Mouse (Mus musculus) embryonic facial prominence, embryonic 11.5 days (tissue): ENCODE data around the gene Hnrnpa1. TPM values are rescaled to one million over a fixed set of nuclear protein-coding genes. Genes with fewer than 3 reads are reported as not detected.
"Not testable (repeated sequence)": the region's sequence is repeated elsewhere in the genome, so short reads cannot be mapped to it uniquely, and the experiment has no call there.

Experiments
- ATAC-seq: fragments of 200-750 bp; cut with Nextera tagmentation; replicated peaks from 2 replicates; pipeline ENCODE4 v1.8.0; 2017; ENCODE audit warnings: low read depth; ENCODE audit not compliant: insufficient number of reproducible peaks, low FRiP score, low TSS enrichment
- DNase-seq: peaks from one replicate; pipeline ENCODE4 v3.0.0-alpha.2; 2015; ENCODE audit warnings: low spot score
- H3K27ac ChIP-seq: fragments of 300-500 bp; sonication (generic); replicated peaks from 2 replicates; pipeline ENCODE4 v1.5.1; 2014; ENCODE audit warnings: mild to moderate bottlenecking, low read depth, low read length, control low read depth
- H3K27me3 ChIP-seq: fragments of 300-500 bp; sonication (generic); 2 replicates; pipeline ENCODE4 v1.6.1; 2014; ENCODE audit warnings: mild to moderate bottlenecking, low read length, moderate library complexity, mixed read lengths; ENCODE audit not compliant: control insufficient read depth, insufficient read depth
- H3K36me3 ChIP-seq: fragments of 300-500 bp; sonication (generic); replicated peaks from 2 replicates; pipeline ENCODE4 v1.6.1; 2014; ENCODE audit warnings: low read depth, mild to moderate bottlenecking, low read length, moderate library complexity, mixed read lengths; ENCODE audit not compliant: control insufficient read depth, insufficient read depth
- H3K4me1 ChIP-seq: fragments of 300-500 bp; sonication (generic); 2 replicates; pipeline ENCODE4 v1.6.1; 2014; ENCODE audit warnings: low read length, mixed read lengths; ENCODE audit not compliant: control insufficient read depth, insufficient read depth
- H3K4me2 ChIP-seq: fragments of 300-500 bp; sonication (generic); 2 replicates; pipeline ENCODE4 v1.6.1; 2014; ENCODE audit warnings: low read depth, mild to moderate bottlenecking, control low read depth, low read length, moderate library complexity
- H3K4me3 ChIP-seq: fragments of 300-500 bp; sonication (generic); 2 replicates; pipeline ENCODE4 v1.5.1; 2014; ENCODE audit warnings: low read depth, low read length, control low read depth
- H3K9ac ChIP-seq: fragments of 300-500 bp; sonication (generic); replicated peaks from 2 replicates; pipeline ENCODE4 v1.6.1; 2014; ENCODE audit warnings: mild to moderate bottlenecking, control low read depth, low read length
- H3K9me3 ChIP-seq: fragments of 300-500 bp; sonication (generic); replicated peaks from 2 replicates; pipeline ENCODE4 v1.6.1; 2016; ENCODE audit warnings: mild to moderate bottlenecking, low read length, inconsistent platforms, mixed read lengths; ENCODE audit not compliant: control insufficient read depth
- WGBS: fragments of 180-500 bp; shearing (Covaris S2); extraction: QIAGEN DNeasy Blood & Tissue Kit; methylation state at CpG from one replicate; pipeline ENCODE4 v1.1.7; 2014; 5-methylcytosine and 5-hydroxymethylcytosine counted together
- polyA plus RNA-seq: library from polyadenylated mRNA; unstranded; fragments of >200 nt; fragmentation: Nextera tagmentation; extraction: Ambion mirVana; gene quantifications from 2 replicates; pipeline ENCODE4 v1.2.1, GENCODE M21; 2014

The Hnrnpa1 gene
- polyA plus RNA-seq, 1 experiment from 2014 or later: 1,483 TPM

DNA sequence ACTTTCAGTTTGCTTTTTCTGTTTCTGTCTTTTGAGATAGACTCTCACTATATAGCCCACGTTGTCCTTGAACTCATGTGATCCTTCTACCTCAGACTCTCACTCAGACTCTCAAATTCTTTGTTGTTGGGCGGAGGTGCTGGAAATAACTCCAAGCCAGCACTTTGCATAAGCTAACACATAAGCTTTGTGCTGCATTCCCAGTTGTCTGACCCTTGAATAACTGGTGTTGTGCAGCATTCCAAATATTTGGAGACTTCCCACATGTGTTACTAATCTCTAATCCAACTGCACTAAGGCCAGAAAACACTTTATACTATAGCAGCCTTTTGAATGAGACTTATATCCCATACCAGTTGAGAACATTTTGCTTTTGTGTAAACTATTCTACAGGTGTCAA, 11.3 kb upstream of the Hnrnpa1 start:
- Histone ChIP-seq H3K9ac (no peak overlapping the region), H3K4me3 (no peak overlapping the region), H3K36me3 (no peaks in the 10 kb centered on the region), H3K4me2 (no peak overlapping the region), H3K27me3 (no peaks in the 10 kb centered on the region), H3K27ac (no peak overlapping the region), H3K4me1 (no peaks in the 10 kb centered on the region), H3K9me3 (no peaks in the 10 kb centered on the region)
- ATAC-seq (no peak), DNase-seq (no peak)
- WGBS: 70% methylated on average over 2 of the region's 2 CpGs

DNA sequence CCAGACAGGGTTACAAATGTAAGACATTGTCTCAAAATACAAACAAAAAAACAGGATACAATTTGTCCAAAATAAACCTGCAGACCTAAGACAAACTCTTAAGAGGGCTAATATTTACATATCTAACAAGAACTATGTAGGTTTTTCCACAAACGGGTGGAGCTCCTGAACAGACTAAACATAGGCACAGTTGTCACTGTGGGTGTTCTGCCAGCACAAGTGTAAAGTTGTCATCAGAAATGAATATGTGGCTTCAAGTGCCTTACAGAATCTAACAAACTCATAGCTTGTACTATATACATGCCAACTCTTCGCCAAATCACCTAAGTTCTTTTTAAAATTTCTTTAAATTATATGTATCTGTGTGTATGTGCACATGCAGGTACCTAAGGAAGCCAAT, 7.1 kb upstream of the Hnrnpa1 start:
- whole genome bisulfite sequencing: 92% methylated on average over 2 of the region's 2 CpGs
- no peaks in the 10 kb centered on the region for H3K36me3 ChIP-seq
- no peak for DNase-seq

DNA sequence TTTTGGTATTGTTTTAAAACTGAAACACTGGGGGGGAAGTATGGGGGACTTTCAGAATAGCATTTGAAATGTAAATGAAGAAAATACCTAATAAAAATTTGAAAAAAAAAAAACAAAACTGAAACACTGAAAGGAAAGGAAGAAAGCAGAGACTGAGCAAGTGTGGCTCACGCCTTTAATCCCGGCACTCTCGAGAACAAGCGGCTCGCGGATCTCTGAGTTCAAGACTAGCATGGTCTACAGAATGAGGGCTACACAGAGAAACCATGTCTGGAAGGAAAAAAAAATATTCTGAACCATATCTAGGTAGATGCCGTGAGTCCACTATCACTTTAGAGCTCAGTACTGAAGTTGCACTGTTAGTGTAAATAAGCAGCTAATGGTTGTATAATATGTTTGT, 2.9 kb upstream of the Hnrnpa1 start:
- no peaks in the 10 kb centered on the region for H3K9me3 ChIP-seq
- H3K4me2 ChIP-seq: no peak overlapping the region
- no peaks in the 10 kb centered on the region for H3K27me3 ChIP-seq
- H3K27ac ChIP-seq: no peak overlapping the region
- no peak overlapping the region for H3K4me3 ChIP-seq
- no peaks in the 10 kb centered on the region for H3K4me1 ChIP-seq
- no peaks in the 10 kb centered on the region for H3K36me3 ChIP-seq
- H3K9ac ChIP-seq: no peak overlapping the region
- WGBS: 98% methylated on average over 7 of the region's 7 CpGs
- DNase-seq (no peak), ATAC-seq (no peak)

More for the DNA sequence above, 7.1 kb upstream of the Hnrnpa1 start:
- no peak overlapping the region for H3K4me3 ChIP-seq
- H3K4me1 ChIP-seq: no peaks in the 10 kb centered on the region
- no peak for ATAC-seq
- H3K27me3 ChIP-seq: no peaks in the 10 kb centered on the region
- no peak overlapping the region for H3K4me2 ChIP-seq
- no peaks in the 10 kb centered on the region for H3K9me3 ChIP-seq
- H3K9ac ChIP-seq: no peak overlapping the region
- no peak overlapping the region for H3K27ac ChIP-seq

DNA sequence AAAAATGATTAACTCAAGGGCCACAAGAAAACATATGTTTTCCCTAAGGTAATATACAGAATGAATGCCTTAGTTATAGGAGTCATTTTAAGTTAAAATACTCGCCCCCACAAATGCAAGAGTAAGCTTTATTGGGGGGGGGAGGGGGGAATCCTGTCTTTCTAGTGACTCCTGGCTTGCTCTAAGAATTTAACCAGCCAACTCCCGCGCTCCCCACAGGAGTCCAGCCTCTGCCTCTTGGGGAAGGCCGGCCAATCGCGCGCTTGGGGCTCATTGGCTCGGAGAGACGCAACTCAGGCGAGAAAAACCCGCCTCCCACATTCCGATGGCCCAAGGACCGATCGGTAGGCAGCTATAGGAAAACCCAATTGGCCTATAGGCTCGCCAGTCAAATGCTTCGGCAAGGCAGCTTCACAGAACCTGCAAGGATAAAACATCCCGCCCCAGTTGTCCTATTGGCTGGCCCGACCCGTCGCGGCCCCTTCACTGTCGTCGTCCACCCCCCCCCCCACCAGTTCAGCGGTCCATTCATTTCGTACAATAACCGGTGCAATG, 1.0 kb upstream of the Hnrnpa1 start:
- Histone ChIP-seq H3K4me2 (peak overlapping the region; percentile 47), H3K27me3 (no peaks in the 10 kb centered on the region), H3K4me1 (no peaks in the 10 kb centered on the region), H3K27ac (peak overlapping the region; percentile 91), H3K36me3 (peaks cover 10% of the 10 kb centered on the region), H3K4me3 (peak overlapping the region; percentile 74), H3K9ac (peak overlapping the region; percentile 63), H3K9me3 (no peaks in the 10 kb centered on the region)
- DNase-seq (peak; percentile 98), ATAC-seq (peak; percentile 93)
- WGBS: under 1% methylated on average over 26 of the region's 26 CpGs

DNA sequence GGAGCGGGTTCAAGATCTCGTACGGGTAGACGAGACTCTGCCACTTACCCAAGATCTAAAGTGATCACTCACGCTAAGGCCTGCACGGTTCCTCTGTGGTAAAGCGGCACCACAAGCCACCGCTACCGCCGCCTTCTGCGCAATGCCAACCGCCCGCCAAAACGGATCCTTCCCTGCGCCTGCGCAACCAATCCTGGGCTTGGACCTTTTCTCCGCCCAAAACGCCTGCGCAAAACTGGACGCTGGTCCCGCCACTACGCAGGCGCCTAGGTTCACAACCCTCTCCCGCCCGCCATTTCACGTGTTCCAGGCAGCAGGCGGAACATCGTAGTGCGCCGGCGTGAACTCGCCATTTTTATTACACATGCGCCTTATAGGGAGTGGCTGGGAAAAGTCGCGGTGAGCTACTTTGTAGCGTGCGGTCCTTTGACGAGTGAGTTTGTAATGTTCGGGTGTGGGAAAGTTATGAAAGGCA, 510 bp upstream of the Hnrnpa1 start, which contains the start of gene Cbx5:
TSS of gene Cbx5 (minus strand) at position 132 of the 475 bp plus-strand sequence.
- H3K4me2 ChIP-seq: peak within 1 kb of the TSS; percentile 47
- H3K9me3 ChIP-seq: no peaks in the 10 kb centered on the region
- peaks cover 10% of the 10 kb centered on the region for H3K36me3 ChIP-seq
- H3K9ac ChIP-seq: peak within 1 kb of the TSS; percentile 92
- H3K4me3 ChIP-seq: peak within 1 kb of the TSS; percentile 74
- DNase-seq: peak; percentile 97
- H3K27ac ChIP-seq: peak within 1 kb of the TSS; percentile 91
- peak; percentile 92 for ATAC-seq
- under 1% methylated on average over 39 of the region's 39 CpGs for WGBS
- no peaks in the 10 kb centered on the region for H3K27me3 ChIP-seq
- H3K4me1 ChIP-seq: no peaks in the 10 kb centered on the region

DNA sequence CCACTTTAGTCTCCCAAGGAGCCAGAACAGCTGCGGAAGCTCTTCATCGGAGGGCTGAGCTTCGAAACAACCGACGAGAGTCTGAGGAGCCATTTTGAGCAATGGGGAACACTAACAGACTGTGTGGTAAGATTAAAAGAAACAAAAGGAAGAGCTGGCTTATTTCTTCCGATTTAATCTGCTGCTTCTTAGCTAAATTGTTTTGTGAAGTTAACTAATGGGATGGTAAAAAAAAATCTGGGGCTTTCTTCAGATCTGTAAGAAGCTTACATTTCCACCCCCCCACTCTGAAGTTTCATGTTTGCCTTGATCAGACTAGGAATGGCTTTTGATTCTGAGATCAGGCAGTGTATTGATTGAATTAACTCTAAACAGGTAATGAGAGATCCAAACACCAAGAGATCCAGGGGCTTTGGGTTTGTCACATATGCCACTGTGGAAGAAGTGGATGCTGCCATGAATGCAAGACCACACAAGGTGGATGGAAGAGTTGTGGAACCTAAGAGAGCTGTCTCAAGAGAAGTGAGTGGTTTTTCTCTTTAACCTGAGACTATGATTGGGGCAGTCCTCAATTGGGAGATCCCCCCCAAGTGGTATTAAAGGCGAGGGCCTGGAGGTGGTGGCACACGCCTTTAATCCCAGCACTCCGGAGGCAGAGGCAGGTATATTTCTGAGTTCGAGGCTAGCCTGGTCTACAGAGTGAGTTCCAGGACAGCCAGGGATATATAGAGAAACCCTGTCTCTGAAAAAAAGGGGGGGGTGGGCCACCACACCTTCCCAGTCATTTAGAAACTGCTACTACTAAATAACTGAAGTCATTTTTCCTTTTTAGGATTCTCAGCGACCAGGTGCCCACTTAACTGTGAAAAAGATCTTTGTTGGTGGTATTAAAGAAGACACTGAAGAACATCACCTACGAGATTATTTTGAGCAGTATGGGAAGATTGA, 1.1 kb downstream of the Hnrnpa1 start:
- ATAC-seq, H3K9me3 ChIP-seq, H3K4me1 ChIP-seq, H3K27me3 ChIP-seq: not testable (repeated sequence)
- H3K9ac ChIP-seq: peak overlapping the region; percentile 92
- DNase-seq: peak; percentile 36
- peak overlapping the region; percentile 81 for H3K4me2 ChIP-seq
- 6% methylated on average over 11 of the region's 12 CpGs for WGBS
- peaks cover 15% of the 10 kb centered on the region for H3K36me3 ChIP-seq
- peak overlapping the region; percentile 74 for H3K4me3 ChIP-seq
- H3K27ac ChIP-seq: peak overlapping the region; percentile 83

DNA sequence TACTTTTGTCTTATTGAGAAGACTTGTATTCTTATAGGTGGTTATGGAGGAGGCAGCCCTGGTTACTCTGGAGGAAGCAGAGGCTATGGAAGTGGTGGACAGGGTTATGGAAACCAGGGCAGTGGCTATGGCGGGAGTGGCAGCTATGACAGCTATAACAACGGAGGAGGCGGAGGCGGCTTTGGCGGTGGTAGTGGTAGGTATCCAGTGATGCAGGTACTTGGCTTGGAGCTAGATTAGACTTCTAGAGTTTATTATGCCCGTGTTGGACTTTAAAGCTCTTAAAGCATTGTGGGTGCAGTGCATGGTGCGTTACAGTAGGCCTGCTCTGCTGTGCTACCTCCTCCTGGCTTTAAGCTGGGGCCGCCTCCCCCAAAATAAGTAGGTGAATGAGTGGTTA, 2.7 kb downstream of the Hnrnpa1 start:
- Histone ChIP-seq H3K4me1 (no peaks in the 10 kb centered on the region), H3K9me3 (no peaks in the 10 kb centered on the region)

DNA sequence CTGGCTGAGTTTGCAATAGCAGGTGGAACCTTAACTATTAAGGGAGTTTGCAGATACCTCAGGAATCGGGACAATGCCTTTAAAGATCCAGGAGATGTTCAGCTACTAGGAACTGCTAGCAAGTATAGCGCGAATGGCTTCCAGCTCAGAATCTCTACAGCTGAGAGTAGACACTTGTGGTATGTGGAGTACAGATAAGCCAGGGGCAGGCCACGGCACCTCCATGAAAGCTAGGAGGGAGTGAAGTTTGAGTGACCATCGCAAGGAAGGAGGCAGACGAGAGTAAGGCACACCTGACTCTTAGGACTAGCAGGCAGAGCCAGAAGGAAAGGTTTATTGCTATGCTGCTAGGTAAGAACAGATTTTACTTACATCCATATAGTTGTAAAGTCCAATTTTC, 5.4 kb downstream of the Hnrnpa1 start:
- Histone ChIP-seq H3K9ac (no peak overlapping the region), H3K9me3 (no peaks in the 10 kb centered on the region), H3K27me3 (no peaks in the 10 kb centered on the region), H3K4me1 (no peaks in the 10 kb centered on the region), H3K36me3 (peaks cover 33% of the 10 kb centered on the region), H3K4me2 (no peak overlapping the region), H3K4me3 (no peak overlapping the region), H3K27ac (no peak overlapping the region)
- 84% methylated on average over 6 of the region's 6 CpGs for WGBS
- no peak for ATAC-seq
- DNase-seq: no peak

More for the DNA sequence above, 2.7 kb downstream of the Hnrnpa1 start:
- no peak overlapping the region for H3K27ac ChIP-seq
- DNase-seq (no peak), ATAC-seq (no peak)
- no peaks in the 10 kb centered on the region for H3K27me3 ChIP-seq
- peak overlapping the region; percentile 81 for H3K4me2 ChIP-seq
- peaks cover 26% of the 10 kb centered on the region for H3K36me3 ChIP-seq
- peak overlapping the region; percentile 74 for H3K4me3 ChIP-seq
- 66% methylated on average over 8 of the region's 8 CpGs for WGBS
- peak overlapping the region; percentile 43; the same call in 1 of the 2 replicates for H3K9ac ChIP-seq
